Mouse (Mus musculus): ENCODE results near the gene Tnfrsf14. TPM values are rescaled to one million over a fixed set of nuclear protein-coding genes. Genes with fewer than 3 reads are reported as not detected.
A peak's percentile ranks its signal among the peaks of the same experiment; 100 is the strongest.

Gene Tnfrsf14
- polyA plus RNA-seq (2015; fragmentation: Nextera tagmentation; extraction: Ambion mirVana): 0.40 TPM in 2 replicates

GRCm38 (mm10) chr4:154928395-154929087 is at the start of gene Tnfrsf14:
Tnfrsf14 (minus strand) TSS chr4:154928563.
- ATAC-seq: no peak
- 59% methylated on average over 12 of the region's 12 CpGs for WGBS
- no peak within 1 kb of the TSS for H3K27ac ChIP-seq
- H3K9me3 ChIP-seq: no peaks in the 10 kb centered on the region
- peaks cover 5% of the 10 kb centered on the region; the same call in 1 of the 2 replicates for H3K4me1 ChIP-seq (replicated peaks)
- H3K36me3 ChIP-seq: no peaks in the 10 kb centered on the region
- no peak within 1 kb of the TSS for H3K9ac ChIP-seq (replicated peaks)
- H3K4me3 ChIP-seq (replicated peaks): no peak within 1 kb of the TSS
- H3K27me3 ChIP-seq: no peaks in the 10 kb centered on the region
- H3K4me2 ChIP-seq (replicated peaks): no peak within 1 kb of the TSS

- H3K4me2 ChIP-seq (replicated peaks): no peak overlapping the region
- H3K4me3 ChIP-seq (replicated peaks): no peak overlapping the region
- no peak overlapping the region for H3K27ac ChIP-seq
- H3K9ac ChIP-seq (replicated peaks): no peak overlapping the region
- no peaks in the 10 kb centered on the region for H3K27me3 ChIP-seq
- no peaks in the 10 kb centered on the region for H3K9me3 ChIP-seq
- 94% methylated on average over 11 of the region's 11 CpGs for WGBS
- no peak for ATAC-seq
- no peaks in the 10 kb centered on the region for H3K4me1 ChIP-seq (replicated peaks)
- H3K36me3 ChIP-seq: peaks cover 100% of the 10 kb centered on the region
Observed at GRCm38 (mm10) chr4:154974163-154974611, 45.8 kb upstream of the Tnfrsf14 start.

- Histone ChIP-seq H3K9ac (replicated peaks) (no peak overlapping the region), H3K4me1 (replicated peaks) (no peaks in the 10 kb centered on the region), H3K4me2 (replicated peaks) (no peak overlapping the region), H3K27ac (no peak overlapping the region), H3K4me3 (replicated peaks) (no peak overlapping the region), H3K27me3 (no peaks in the 10 kb centered on the region), H3K36me3 (peaks cover 84% of the 10 kb centered on the region), H3K9me3 (no peaks in the 10 kb centered on the region)
- WGBS: 96% methylated on average over 12 of the region's 12 CpGs
- ATAC-seq: no peak
Observed at GRCm38 (mm10) chr4:154972546-154972945, 44.2 kb upstream of the Tnfrsf14 start.

GRCm38 (mm10) chr4:154967173-154967572 is 38.8 kb upstream of the Tnfrsf14 start:
- no peak overlapping the region for H3K4me3 ChIP-seq (replicated peaks)
- H3K4me1 ChIP-seq (replicated peaks): peaks cover 37% of the 10 kb centered on the region
- no peak for ATAC-seq
- H3K27ac ChIP-seq: no peak overlapping the region
- no peaks in the 10 kb centered on the region for H3K9me3 ChIP-seq
- no peaks in the 10 kb centered on the region for H3K27me3 ChIP-seq
- H3K4me2 ChIP-seq (replicated peaks): no peak overlapping the region
- WGBS: 50% methylated on average over 5 of the region's 5 CpGs
- peaks cover 30% of the 10 kb centered on the region for H3K36me3 ChIP-seq
- H3K9ac ChIP-seq (replicated peaks): no peak overlapping the region

GRCm38 (mm10) chr4:154965856-154966255 is 37.5 kb upstream of the Tnfrsf14 start:
- Histone ChIP-seq H3K9me3 (no peaks in the 10 kb centered on the region), H3K27me3 (no peaks in the 10 kb centered on the region), H3K4me3 (replicated peaks) (peak overlapping the region; percentile 83), H3K36me3 (peaks cover 17% of the 10 kb centered on the region), H3K9ac (replicated peaks) (peak overlapping the region; percentile 91), H3K27ac (peak overlapping the region; percentile 5; the same call in 1 of the 2 replicates), H3K4me1 (replicated peaks) (peaks cover 48% of the 10 kb centered on the region), H3K4me2 (replicated peaks) (peak overlapping the region; percentile 84)
- ATAC-seq: no peak
- WGBS: 57% methylated on average over 3 of the region's 3 CpGs

- peak overlapping the region; percentile 93 for H3K27ac ChIP-seq
- peak overlapping the region; percentile 91 for H3K9ac ChIP-seq (replicated peaks)
- ATAC-seq: no peak
- WGBS: under 1% methylated on average over 36 of the region's 36 CpGs
- peak overlapping the region; percentile 83 for H3K4me3 ChIP-seq (replicated peaks)
- peaks cover 58% of the 10 kb centered on the region for H3K4me1 ChIP-seq (replicated peaks)
- 0 out of 2 replicates have a peak, but pooled peaks cover 2% of the 10 kb centered on the region for H3K27me3 ChIP-seq
- H3K9me3 ChIP-seq: no peaks in the 10 kb centered on the region
- peak overlapping the region; percentile 84 for H3K4me2 ChIP-seq (replicated peaks)
- peaks cover 5% of the 10 kb centered on the region for H3K36me3 ChIP-seq
Observed at GRCm38 (mm10) chr4:154964581-154965235, 36.3 kb upstream of the Tnfrsf14 start.

- Histone ChIP-seq H3K9me3 (no peaks in the 10 kb centered on the region), H3K4me2 (replicated peaks) (peak within 1 kb of the TSS; percentile 84), H3K4me3 (replicated peaks) (peak within 1 kb of the TSS; percentile 83), H3K9ac (replicated peaks) (peak within 1 kb of the TSS; percentile 96), H3K36me3 (no peaks in the 10 kb centered on the region; the same call in none of the 2 replicates), H3K4me1 (replicated peaks) (peaks cover 64% of the 10 kb centered on the region), H3K27me3 (0 out of 2 replicates have a peak, but pooled peaks cover 8% of the 10 kb centered on the region), H3K27ac (peak within 1 kb of the TSS; percentile 93)
- WGBS: under 1% methylated on average over 65 of the region's 66 CpGs
- ATAC-seq: peak; percentile 90
Observed at GRCm38 (mm10) chr4:154963901-154964580, 35.7 kb upstream of the Tnfrsf14 start, which contains the start of gene Pank4. Pank4 (plus strand) TSS chr4:154964123.

GRCm38 (mm10) chr4:154963190-154963836 is 35.0 kb upstream of the Tnfrsf14 start:
- H3K27me3 ChIP-seq: peaks cover 11% of the 10 kb centered on the region; the same call in 1 of the 2 replicates
- no peaks in the 10 kb centered on the region; the same call in 1 of the 2 replicates for H3K36me3 ChIP-seq
- H3K4me1 ChIP-seq (replicated peaks): peaks cover 72% of the 10 kb centered on the region
- 5% methylated on average over 11 of the region's 11 CpGs for WGBS
- peak overlapping the region; percentile 93 for H3K27ac ChIP-seq
- peak overlapping the region; percentile 83 for H3K4me3 ChIP-seq (replicated peaks)
- ATAC-seq: 0 out of 2 replicates have a peak, but pooled peaks have one; percentile 1
- peak overlapping the region; percentile 84 for H3K4me2 ChIP-seq (replicated peaks)
- H3K9ac ChIP-seq (replicated peaks): peak overlapping the region; percentile 96
- no peaks in the 10 kb centered on the region for H3K9me3 ChIP-seq

GRCm38 (mm10) chr4:154962683-154963082 is 34.3 kb upstream of the Tnfrsf14 start:
- Histone ChIP-seq H3K36me3 (no peaks in the 10 kb centered on the region; the same call in 1 of the 2 replicates), H3K4me1 (replicated peaks) (peaks cover 78% of the 10 kb centered on the region), H3K27me3 (peaks cover 11% of the 10 kb centered on the region; the same call in 1 of the 2 replicates), H3K4me2 (replicated peaks) (peak overlapping the region; percentile 84), H3K9ac (replicated peaks) (peak overlapping the region; percentile 96), H3K27ac (peak overlapping the region; percentile 93), H3K9me3 (no peaks in the 10 kb centered on the region), H3K4me3 (replicated peaks) (peak overlapping the region; percentile 83)
- WGBS: 21% methylated on average over 7 of the region's 7 CpGs
- ATAC-seq: no peak

GRCm38 (mm10) chr4:154961911-154962310 is 33.5 kb upstream of the Tnfrsf14 start:
- H3K27me3 ChIP-seq: peaks cover 11% of the 10 kb centered on the region; the same call in 1 of the 2 replicates
- no peak for ATAC-seq
- peaks cover 86% of the 10 kb centered on the region for H3K4me1 ChIP-seq (replicated peaks)
- H3K36me3 ChIP-seq: no peaks in the 10 kb centered on the region; the same call in 1 of the 2 replicates
- peak overlapping the region; percentile 96 for H3K9ac ChIP-seq (replicated peaks)
- peak overlapping the region; percentile 93 for H3K27ac ChIP-seq
- peak overlapping the region; percentile 83 for H3K4me3 ChIP-seq (replicated peaks)
- H3K4me2 ChIP-seq (replicated peaks): peak overlapping the region; percentile 84
- H3K9me3 ChIP-seq: no peaks in the 10 kb centered on the region
- 3% methylated on average over 13 of the region's 13 CpGs for WGBS

- peak overlapping the region; percentile 84 for H3K4me2 ChIP-seq (replicated peaks)
- H3K4me1 ChIP-seq (replicated peaks): peaks cover 85% of the 10 kb centered on the region
- H3K27ac ChIP-seq: peak overlapping the region; percentile 93
- no peak for ATAC-seq
- 0% methylated on average over 47 of the region's 47 CpGs for WGBS
- peak overlapping the region; percentile 83 for H3K4me3 ChIP-seq (replicated peaks)
- H3K9me3 ChIP-seq: no peaks in the 10 kb centered on the region
- peak overlapping the region; percentile 96 for H3K9ac ChIP-seq (replicated peaks)
- H3K27me3 ChIP-seq: peaks cover 11% of the 10 kb centered on the region; the same call in 1 of the 2 replicates
- no peaks in the 10 kb centered on the region; the same call in 1 of the 2 replicates for H3K36me3 ChIP-seq
Observed at GRCm38 (mm10) chr4:154961226-154961738, 32.9 kb upstream of the Tnfrsf14 start.
